Mouse (Mus musculus) macrophage (primary cell): ENCODE results near the gene Lrrc61. TPM values are rescaled to one million over a fixed set of nuclear protein-coding genes. Genes with fewer than 3 reads are reported as not detected.

ENCODE experiments used
- H3K27ac ChIP-seq: fragments of 350-480 bp; formaldehyde crosslinking; 2 replicates; pipeline ENCODE4 v1.9.0; 2021
- H3K36me3 ChIP-seq: fragments of 350-480 bp; formaldehyde crosslinking; 2 replicates; pipeline ENCODE4 v1.9.0; 2021; ENCODE audit errors: inconsistent target
- H3K4me3 ChIP-seq: fragments of 350-480 bp; formaldehyde crosslinking; 2 replicates; pipeline ENCODE4 v1.9.0; 2021; ENCODE audit errors: inconsistent target
- H3K79me2 ChIP-seq: fragments of 350-480 bp; formaldehyde crosslinking; 2 replicates; pipeline ENCODE4 v1.9.0; 2021; ENCODE audit errors: inconsistent target
- WGBS: methylation state at CpG from one replicate; pipeline ENCODE4 v1.1.7; 2026; ENCODE audit warnings: inconsistent platforms; ENCODE audit not compliant: missing documents; 5-methylcytosine and 5-hydroxymethylcytosine counted together
- polyA plus RNA-seq: library from polyadenylated mRNA; stranded (reverse); fragments of 250-400 nt; gene quantifications from 3 replicates; pipeline ENCODE4 v1.2.4, GENCODE M21; 2018; ENCODE audit warnings: inconsistent platforms

Lrrc61 gene
- polyA plus RNA-seq, 1 experiment from 2014 or later = 15.1 TPM

DNA sequence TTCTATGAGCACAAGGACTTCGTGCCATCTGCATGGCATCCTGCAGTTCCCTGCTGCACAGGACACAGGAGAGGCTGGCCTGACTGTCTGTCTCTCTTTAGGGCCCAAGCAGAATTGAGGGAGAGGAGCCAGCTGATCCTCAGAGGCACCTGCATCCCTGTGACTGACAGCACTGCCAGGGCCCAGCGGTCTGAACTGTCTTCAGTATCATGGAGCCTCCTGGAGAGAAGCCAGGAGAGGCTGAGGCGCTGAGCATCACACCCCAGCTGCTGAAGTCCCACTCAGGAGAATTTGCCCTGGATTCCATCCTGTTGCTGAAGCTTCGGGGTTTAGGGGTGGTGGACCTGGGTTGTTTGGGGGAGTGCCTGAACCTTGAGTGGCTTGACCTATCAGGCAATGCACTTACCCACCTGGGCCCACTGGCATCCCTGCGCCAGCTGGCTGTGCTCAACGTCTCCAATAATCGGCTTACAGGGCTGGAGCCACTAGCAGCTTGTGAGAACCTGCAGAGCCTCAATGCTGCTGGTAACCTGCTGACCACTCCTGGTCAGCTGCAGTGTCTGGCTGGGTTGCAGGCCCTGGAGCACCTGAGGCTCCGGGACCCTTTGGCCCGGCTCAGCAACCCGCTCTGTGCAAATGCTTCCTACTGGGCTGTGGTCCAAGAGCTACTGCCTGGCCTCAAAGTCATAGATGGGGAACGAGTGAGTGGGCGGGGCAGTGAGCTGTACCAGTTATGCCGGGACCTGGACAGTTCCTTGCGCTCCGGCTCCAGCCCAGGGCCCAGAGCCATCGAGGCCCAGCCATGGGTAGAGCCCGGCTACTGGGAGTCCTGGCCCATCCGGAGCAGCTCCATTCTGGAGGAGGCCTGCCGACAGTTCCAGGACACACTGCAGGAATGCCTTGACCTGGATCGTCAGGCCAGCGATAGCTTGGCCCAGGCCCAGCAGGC, 13.7 kb downstream of the Lrrc61 start:
- H3K79me2 ChIP-seq = no peaks in the 10 kb centered on the region
- no peak overlapping the region for H3K4me3 ChIP-seq
- no peaks in the 10 kb centered on the region for H3K36me3 ChIP-seq
- no peak overlapping the region for H3K27ac ChIP-seq
- 46% methylated on average over 21 of the region's 21 CpGs for WGBS

DNA sequence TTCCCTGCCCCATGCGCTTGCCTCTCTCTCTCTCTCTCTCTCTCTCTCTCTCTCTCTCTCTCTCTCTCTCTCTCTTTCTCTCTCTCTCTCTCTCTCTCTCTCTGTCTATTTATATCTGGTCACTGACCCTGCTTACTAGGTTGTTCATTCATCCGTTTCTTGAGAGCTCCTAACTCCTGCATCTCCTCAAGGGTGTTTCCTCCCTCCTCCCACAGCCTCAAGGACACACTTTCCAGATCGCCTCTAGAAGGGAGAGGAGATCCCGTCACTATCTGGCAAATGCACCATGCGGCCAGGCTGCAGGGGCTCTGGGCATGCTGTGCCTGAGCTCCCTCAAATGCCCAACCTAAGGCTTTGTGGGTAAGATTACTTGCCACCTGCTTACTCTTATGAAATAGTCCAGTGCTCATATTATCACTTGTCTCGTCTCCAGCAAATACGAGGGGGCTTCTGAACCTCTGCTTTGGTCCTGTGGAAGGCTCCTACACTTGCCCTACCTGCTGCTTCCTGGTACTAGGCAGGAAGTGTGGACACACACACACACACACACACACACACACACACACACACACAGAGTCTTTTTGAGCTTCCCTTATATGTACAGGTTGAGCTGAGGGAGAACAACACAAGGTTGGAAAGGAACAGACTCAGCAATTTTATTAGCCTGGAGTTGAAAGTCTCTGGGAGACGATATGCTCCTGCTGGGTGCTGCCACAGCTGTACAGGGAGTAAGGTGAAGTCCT, 14.6 kb downstream of the Lrrc61 start:
- Histone ChIP-seq H3K27ac (no peak overlapping the region), H3K79me2 (no peaks in the 10 kb centered on the region), H3K36me3 (no peaks in the 10 kb centered on the region), H3K4me3 (no peak overlapping the region)
- WGBS = 71% methylated on average over 8 of the region's 8 CpGs

DNA sequence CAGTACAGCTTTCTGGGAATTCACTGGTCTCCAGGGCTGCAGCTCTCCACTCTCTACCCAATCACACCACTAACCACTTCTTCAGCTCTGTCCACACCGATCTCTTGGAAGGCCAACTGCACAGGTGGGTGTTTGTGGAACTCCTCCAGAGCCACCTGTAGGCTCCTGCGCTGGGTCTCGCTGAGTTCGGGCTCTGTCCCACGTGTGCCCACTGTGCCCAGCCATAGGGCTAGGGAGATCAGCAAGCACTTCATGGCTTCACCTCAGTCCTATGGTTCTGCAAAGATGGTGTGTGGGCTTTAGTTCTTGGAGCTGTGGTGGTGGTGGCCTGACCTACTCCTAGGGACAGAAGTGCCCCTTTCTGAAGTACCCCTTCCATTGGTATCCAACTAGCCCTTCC, 17.4 kb downstream of the Lrrc61 start:
- no peaks in the 10 kb centered on the region for H3K79me2 ChIP-seq
- H3K36me3 ChIP-seq = no peaks in the 10 kb centered on the region
- WGBS = 90% methylated on average over 5 of the region's 5 CpGs
- no peak overlapping the region for H3K27ac ChIP-seq
- H3K4me3 ChIP-seq = no peak overlapping the region

DNA sequence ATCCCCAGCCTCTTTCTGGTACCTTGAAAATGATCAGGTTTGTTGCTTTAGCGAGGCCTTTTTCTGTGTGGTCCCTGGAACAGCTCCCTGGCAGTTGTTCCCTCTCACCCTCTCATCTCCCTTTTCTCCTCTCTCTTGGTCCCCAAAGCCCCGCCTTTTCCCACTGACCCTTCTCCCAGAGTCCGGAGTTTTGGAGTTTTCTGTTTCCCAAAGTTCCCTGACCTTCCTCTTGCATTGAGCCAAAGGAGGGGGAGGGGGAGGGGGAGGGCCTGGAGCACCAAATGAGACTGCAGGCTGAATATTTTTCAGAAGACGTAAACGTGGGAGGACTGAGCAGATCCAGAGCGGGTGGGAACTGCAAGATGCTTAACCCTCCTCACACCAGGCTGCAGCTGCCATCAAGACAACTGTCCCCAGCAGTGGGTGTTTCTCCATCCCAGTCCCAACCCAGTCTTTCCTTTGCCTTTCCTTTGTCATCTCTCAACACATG, 18.0 kb downstream of the Lrrc61 start, which contains the start of gene Rarres2:
TSS of gene Rarres2 (minus strand) at position 218 of the 490 bp plus-strand sequence.
- H3K4me3 ChIP-seq = no peak within 1 kb of the TSS
- 87% methylated on average over 6 of the region's 6 CpGs for WGBS
- no peaks in the 10 kb centered on the region for H3K79me2 ChIP-seq
- H3K36me3 ChIP-seq = no peaks in the 10 kb centered on the region
- no peak within 1 kb of the TSS for H3K27ac ChIP-seq

DNA sequence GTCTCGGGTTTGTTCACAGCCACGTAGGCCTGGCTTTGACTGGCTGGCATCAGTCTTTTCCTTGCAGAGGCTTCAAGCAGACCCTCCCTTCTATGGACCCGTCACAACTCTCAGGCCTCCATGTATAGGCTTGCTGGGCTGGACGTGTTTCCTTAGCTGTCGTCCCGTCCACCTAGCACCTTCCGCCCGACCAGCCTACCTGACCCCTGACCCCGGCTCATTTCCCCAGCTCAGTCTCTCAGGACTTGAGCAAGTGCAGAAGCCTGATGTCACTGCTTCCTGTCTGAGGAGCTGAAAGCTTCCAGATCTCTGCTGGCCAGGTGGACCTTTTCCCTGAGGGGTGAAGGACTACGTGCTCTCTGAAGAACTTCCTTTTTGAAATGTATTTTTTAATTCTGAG, 18.7 kb downstream of the Lrrc61 start:
- Histone ChIP-seq H3K4me3 (no peak overlapping the region), H3K79me2 (no peaks in the 10 kb centered on the region), H3K27ac (no peak overlapping the region), H3K36me3 (no peaks in the 10 kb centered on the region)
- WGBS = 80% methylated on average over 9 of the region's 10 CpGs

DNA sequence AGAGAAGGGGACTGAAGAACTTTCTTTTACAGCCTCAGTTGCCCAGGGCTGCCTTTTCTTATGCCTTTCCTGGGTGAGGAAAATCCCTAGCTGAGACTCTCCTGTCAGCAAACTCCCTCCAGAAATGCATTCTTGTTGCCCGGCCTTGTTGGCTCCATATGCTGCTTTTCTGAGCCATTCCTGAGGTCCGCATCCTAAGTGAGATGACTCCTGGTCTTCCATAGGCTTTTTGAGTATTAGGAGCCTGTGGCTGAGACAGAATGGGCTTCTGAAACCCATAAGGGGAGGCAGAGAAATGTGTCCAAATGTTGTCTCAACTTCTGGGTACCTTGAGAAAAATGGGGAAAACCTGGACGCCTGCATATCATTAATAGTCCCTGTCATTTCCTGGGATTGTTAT, 19.4 kb downstream of the Lrrc61 start:
- WGBS = 92% methylated on average over 3 of the region's 3 CpGs
- H3K36me3 ChIP-seq = no peaks in the 10 kb centered on the region
- H3K4me3 ChIP-seq = no peak overlapping the region
- H3K27ac ChIP-seq = no peak overlapping the region
- no peaks in the 10 kb centered on the region for H3K79me2 ChIP-seq

DNA sequence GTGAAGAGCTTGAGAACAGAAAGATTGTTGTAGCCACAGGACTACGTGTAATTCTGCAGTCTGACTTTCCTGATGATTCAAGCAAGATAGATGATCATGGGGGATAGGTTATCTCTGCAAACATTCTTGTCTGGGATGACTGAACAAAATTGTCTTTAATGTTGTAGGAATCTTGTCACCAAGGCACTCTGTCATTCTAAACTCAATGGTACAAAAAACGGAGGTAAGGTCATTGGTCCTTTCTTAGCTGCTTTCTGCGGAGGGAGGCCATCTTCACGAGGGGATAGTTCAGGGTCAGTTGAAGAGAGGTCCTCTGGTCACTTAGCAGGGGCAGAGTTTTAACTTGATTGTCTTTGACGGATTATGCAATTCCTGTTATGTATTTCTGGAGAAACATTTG, 24.1 kb downstream of the Lrrc61 start:
- no peak overlapping the region for H3K4me3 ChIP-seq
- H3K36me3 ChIP-seq = no peaks in the 10 kb centered on the region
- H3K27ac ChIP-seq = peak overlapping the region; percentile 31
- H3K79me2 ChIP-seq = no peaks in the 10 kb centered on the region
- WGBS = 53% methylated on average over 5 of the region's 5 CpGs

DNA sequence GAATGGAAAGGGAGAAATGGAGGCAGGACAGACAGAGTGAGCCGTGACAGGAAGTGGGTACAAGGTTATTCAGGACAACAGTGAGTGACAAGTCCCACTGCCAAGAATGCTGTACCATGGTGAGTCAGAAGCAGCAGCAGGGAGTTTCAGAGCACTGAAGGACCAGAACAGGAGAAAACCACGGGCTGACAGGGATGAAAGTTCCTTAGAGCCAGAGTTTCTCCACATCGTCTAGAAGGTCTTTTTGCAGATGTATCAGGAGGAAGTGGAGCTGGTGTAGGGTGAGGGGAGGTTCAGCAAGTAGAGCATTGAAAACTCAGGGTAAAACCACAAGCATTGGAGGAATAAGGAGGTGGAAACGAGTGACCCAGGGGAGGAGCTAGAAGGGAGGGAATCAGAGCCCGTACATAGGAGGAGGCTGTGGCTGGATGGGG, 24.6 kb downstream of the Lrrc61 start:
- H3K79me2 ChIP-seq = no peaks in the 10 kb centered on the region
- H3K36me3 ChIP-seq = no peaks in the 10 kb centered on the region
- peak overlapping the region; percentile 4; the same call in 1 of the 2 replicates for H3K4me3 ChIP-seq
- H3K27ac ChIP-seq = peak overlapping the region; percentile 31
- WGBS = 0% methylated on average over 5 of the region's 5 CpGs

DNA sequence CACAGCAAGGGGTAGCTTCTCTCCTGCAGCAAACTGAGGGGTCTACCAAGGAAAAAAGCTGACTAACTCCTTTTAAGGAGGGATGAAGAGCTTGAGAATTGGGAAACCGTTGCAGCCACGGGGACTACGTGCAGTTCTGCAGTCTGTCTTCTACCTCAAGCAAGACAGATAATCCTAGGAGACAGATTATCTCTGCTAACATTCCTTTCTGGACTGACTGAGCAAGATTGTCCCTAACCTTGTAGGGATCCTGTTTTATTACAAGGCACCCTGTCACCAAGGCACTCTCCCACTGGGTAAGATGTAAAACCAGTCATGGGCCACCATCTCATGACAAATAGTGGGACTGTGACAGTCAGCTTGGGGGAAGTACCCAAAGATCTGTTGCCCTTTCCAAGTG, 26.7 kb downstream of the Lrrc61 start:
- no peak overlapping the region for H3K4me3 ChIP-seq
- H3K36me3 ChIP-seq = no peaks in the 10 kb centered on the region
- no peaks in the 10 kb centered on the region for H3K79me2 ChIP-seq
- 82% methylated on average over 3 of the region's 3 CpGs for WGBS
- H3K27ac ChIP-seq = no peak overlapping the region

DNA sequence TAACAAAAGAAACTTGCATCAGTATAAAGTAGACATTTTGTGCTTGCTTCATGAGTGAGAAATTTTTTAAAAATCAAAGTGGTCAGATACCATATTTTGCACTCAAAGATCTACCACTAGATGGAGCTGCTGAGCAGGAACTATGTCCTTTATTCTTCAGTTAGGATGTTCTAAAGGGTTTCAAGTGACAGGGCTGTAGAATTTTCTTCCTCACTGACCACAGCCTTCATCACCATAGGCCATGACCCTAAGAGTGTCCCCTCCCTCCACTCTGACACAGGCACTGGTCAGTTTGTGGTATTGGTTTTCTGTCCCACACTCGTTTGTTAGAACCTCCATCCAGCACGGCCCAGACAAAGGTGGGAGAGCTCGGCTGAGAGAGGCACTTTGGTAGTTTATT, 27.4 kb downstream of the Lrrc61 start:
- H3K36me3 ChIP-seq = no peaks in the 10 kb centered on the region
- WGBS = 82% methylated on average over 3 of the region's 3 CpGs
- H3K27ac ChIP-seq = no peak overlapping the region
- H3K79me2 ChIP-seq = no peaks in the 10 kb centered on the region
- no peak overlapping the region for H3K4me3 ChIP-seq

DNA sequence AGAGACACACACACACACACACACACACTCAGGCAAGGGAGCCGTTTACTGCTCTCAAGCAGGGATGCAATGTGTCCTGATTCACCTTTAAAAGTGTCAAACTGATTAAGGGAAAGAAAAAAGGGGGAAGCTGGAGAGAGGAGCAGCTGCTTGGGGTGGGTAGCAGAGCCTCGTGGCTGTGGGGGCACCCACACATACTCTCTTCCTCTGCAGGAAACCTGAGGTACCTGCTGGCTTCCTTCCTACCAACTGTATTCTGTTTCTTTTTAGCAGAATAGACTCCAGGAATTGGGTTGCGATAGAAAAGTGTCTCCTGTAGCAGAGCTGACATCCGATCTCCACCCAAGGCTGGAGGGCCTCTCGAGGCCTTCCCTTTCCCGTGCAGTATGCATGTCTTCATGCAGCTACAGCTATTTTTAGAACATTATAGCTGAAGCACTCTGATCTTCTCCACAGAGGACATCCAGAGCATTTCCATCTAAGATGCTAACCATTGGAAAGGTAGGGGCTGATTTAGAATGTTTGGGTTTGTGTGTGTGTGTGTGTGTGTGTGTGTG, 34.7 kb downstream of the Lrrc61 start, which contains the start of gene Gm45021:
TSS of gene Gm45021 (plus strand) at position 417 of the 557 bp plus-strand sequence.
- WGBS = 17% methylated on average over 6 of the region's 6 CpGs
- H3K27ac ChIP-seq = no peak within 1 kb of the TSS
- no peak within 1 kb of the TSS for H3K4me3 ChIP-seq
- H3K79me2 ChIP-seq = peaks cover 2% of the 10 kb centered on the region; the same call in 1 of the 2 replicates
- H3K36me3 ChIP-seq = no peaks in the 10 kb centered on the region

DNA sequence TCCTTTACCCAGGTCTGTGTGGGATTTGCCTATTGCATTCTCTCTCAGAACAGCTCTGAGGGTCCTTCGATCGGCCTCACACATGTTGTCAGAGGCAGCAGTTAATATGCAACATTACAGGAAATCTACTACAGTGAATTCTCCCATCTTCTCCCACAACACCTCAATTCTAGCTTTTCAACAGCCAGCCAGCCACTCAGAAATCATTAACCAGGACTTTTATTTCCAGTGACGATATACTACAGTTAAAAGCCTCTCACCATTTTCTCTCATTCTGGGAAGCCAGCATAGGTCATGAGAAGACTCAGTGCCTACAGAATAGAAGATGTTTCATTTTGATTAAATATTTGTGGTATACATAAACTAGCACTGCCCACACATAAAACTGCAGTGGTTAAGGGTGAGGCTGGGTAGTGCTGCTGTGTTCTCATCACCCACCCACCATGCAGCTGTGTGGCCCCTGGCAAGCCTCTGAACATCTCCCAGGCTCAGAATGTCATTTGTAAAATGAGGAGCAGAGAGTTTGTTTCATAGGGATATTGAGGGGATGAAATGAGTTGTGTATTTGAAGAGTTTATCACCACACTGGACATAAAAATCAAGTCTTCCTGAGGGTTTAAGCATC, 36.7 kb downstream of the Lrrc61 start:
- Histone ChIP-seq H3K4me3 (no peak overlapping the region), H3K27ac (no peak overlapping the region), H3K79me2 (peaks cover 16% of the 10 kb centered on the region; the same call in 1 of the 2 replicates), H3K36me3 (no peaks in the 10 kb centered on the region)
- 74% methylated on average over 3 of the region's 3 CpGs for WGBS

DNA sequence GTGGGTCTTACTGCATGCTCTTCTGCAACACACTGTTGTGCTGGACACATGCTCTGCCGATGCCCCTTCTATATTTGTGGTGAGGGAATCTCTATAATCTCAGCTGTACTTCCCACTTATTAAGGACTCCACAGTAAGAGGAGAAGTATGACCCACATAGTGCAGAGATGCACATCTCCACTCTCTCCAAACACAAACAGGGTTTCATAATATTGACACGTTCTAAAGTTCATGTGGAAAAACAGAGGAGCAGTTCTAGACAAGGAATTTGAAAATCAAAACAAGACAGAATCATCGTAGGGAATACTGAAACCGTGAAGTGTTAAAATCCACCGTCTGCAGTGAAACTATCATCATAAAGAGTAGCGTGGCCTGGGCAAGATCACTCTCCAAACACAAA, 37.3 kb downstream of the Lrrc61 start:
- Histone ChIP-seq H3K36me3 (no peaks in the 10 kb centered on the region), H3K4me3 (no peak overlapping the region), H3K27ac (no peak overlapping the region), H3K79me2 (peaks cover 16% of the 10 kb centered on the region; the same call in 1 of the 2 replicates)
- WGBS = 69% methylated on average over 6 of the region's 6 CpGs
